Mouse (Mus musculus): ENCODE measurements around the gene Rnf115. TPM values are rescaled to one million over a fixed set of nuclear protein-coding genes. Genes with fewer than 3 reads are reported as not detected.

Gene Rnf115
- total and polyA plus RNA-seq, 2 experiments from 2014 or later: 59.6 to 76.5 TPM

DNA sequence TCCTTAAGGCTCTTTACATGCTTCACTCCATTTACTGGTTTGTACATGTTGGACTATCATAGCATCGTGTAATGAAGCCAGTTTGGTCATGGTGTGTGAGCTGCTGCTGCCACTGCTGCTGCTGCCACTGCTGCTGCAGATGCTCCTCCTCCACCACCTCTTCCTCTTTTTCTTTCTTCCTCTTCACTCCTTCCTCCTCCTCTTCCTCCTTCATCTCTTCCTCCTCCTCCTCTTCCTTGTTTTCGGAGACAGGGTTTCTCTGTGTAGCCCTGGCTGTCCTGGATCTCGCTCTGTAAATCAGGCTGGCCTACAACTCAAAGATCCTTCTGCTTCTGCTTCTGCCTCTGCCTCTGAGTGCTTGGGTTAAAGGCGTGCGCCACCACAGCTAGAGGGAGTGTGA, 42.5 kb downstream of the Rnf115 start:
- no peaks in the 10 kb centered on the region for H3K4me1 ChIP-seq (ENCODE audit: insufficient read depth, low read length)
- DNase-seq (ENCODE audit: low spot score) (no peak), ATAC-seq (ENCODE audit: low FRiP score) (no peak)
- no peaks in the 10 kb centered on the region for H3K36me3 ChIP-seq (ENCODE audit: insufficient read depth, low read length)
- H3K4me3 ChIP-seq (ENCODE audit: low read depth, low read length): no peak overlapping the region
- TF ChIP-seq CTCF (IDR thresholded peaks at IDR 0.05): no peak
- no peak overlapping the region for H3K4me2 ChIP-seq (ENCODE audit: low read depth, low read length, poor library complexity, severe bottlenecking)
- H3K27ac ChIP-seq (ENCODE audit: low read depth, low read length): no peak overlapping the region
- H3K27me3 ChIP-seq (ENCODE audit: insufficient read depth, low read length): no peaks in the 10 kb centered on the region
- H3K9ac ChIP-seq (replicated peaks; ENCODE audit: low read length, poor library complexity, severe bottlenecking): no peak overlapping the region
- no peaks in the 10 kb centered on the region for H3K9me3 ChIP-seq (ENCODE audit: low read length)
- 94% methylated on average over 5 of the region's 5 CpGs for WGBS

GRCm38 (mm10) chr3:96772949-96773348, 45.5 kb downstream of the Rnf115 start:
- 55% methylated on average over 1 of the region's 1 CpGs for WGBS
- no peak for ATAC-seq (ENCODE audit: low FRiP score)
- Histone ChIP-seq H3K27me3 (ENCODE audit: insufficient read depth, low read length) (no peaks in the 10 kb centered on the region), H3K4me2 (ENCODE audit: low read depth, low read length, poor library complexity, severe bottlenecking) (no peak overlapping the region), H3K4me1 (ENCODE audit: insufficient read depth, low read length) (no peaks in the 10 kb centered on the region), H3K9ac (replicated peaks; ENCODE audit: low read length, poor library complexity, severe bottlenecking) (no peak overlapping the region), H3K4me3 (ENCODE audit: low read depth, low read length) (no peak overlapping the region), H3K9me3 (ENCODE audit: low read length) (no peaks in the 10 kb centered on the region), H3K27ac (ENCODE audit: low read depth, low read length) (no peak overlapping the region), H3K36me3 (ENCODE audit: insufficient read depth, low read length) (no peaks in the 10 kb centered on the region)
- TF ChIP-seq CTCF (IDR thresholded peaks at IDR 0.05): no peak; the same call in 1 of the 2 replicates
- DNase-seq (ENCODE audit: low spot score): no peak

- no peak for DNase-seq (ENCODE audit: low spot score)
- no peak for ATAC-seq (ENCODE audit: low FRiP score)
- H3K36me3 ChIP-seq (ENCODE audit: insufficient read depth, low read length): no peaks in the 10 kb centered on the region
- H3K27me3 ChIP-seq (ENCODE audit: insufficient read depth, low read length): no peaks in the 10 kb centered on the region
- no peak overlapping the region for H3K4me3 ChIP-seq (ENCODE audit: low read depth, low read length)
- no peak overlapping the region for H3K4me2 ChIP-seq (ENCODE audit: low read depth, low read length, poor library complexity, severe bottlenecking)
- no peak overlapping the region for H3K27ac ChIP-seq (ENCODE audit: low read depth, low read length)
- no peak overlapping the region for H3K9ac ChIP-seq (replicated peaks; ENCODE audit: low read length, poor library complexity, severe bottlenecking)
- no peak for TF ChIP-seq CTCF (IDR thresholded peaks at IDR 0.05)
- WGBS: 84% methylated on average over 3 of the region's 3 CpGs
- no peaks in the 10 kb centered on the region for H3K9me3 ChIP-seq (ENCODE audit: low read length)
- H3K4me1 ChIP-seq (ENCODE audit: insufficient read depth, low read length): no peaks in the 10 kb centered on the region
These were observed 49.7 kb downstream of the Rnf115 start for GRCm38 (mm10) chr3:96777120-96777519.

DNA sequence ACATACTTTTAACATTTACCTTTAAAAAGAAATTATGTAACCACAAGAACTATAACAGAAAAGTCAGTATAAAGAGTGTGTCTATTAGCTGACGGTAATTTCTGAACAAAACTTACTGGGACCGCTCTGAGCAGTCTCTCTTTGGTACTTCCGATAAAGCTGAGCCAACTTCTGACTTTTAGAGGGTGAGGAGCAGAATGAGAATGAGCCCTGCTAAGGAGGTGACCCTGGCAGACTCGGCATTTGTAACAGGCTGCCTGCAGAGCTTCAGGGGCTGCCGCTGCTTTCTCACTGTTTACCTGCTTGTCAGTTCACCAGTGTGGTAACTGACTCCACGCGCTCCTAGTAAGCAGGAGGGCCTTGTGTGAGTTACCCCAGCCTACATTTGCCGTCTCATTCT, 54.8 kb downstream of the Rnf115 start:
- ATAC-seq (ENCODE audit: low FRiP score): no peak
- peak; percentile 51 for DNase-seq (ENCODE audit: low spot score)
- no peak overlapping the region for H3K27ac ChIP-seq (ENCODE audit: low read depth, low read length)

GRCm38 (mm10) chr3:96787784-96788183, 60.3 kb downstream of the Rnf115 start:
- no peak overlapping the region for H3K9ac ChIP-seq (replicated peaks; ENCODE audit: low read length, poor library complexity, severe bottlenecking)
- ATAC-seq (ENCODE audit: low FRiP score) (no peak), DNase-seq (ENCODE audit: low spot score) (no peak)
- H3K4me3 ChIP-seq (ENCODE audit: low read depth, low read length): no peak overlapping the region
- H3K36me3 ChIP-seq (ENCODE audit: insufficient read depth, low read length): peaks cover 22% of the 10 kb centered on the region
- 88% methylated on average over 1 of the region's 1 CpGs for WGBS
- no peaks in the 10 kb centered on the region for H3K4me1 ChIP-seq (ENCODE audit: insufficient read depth, low read length)
- H3K4me2 ChIP-seq (ENCODE audit: low read depth, low read length, poor library complexity, severe bottlenecking): no peak overlapping the region
- no peak for TF ChIP-seq CTCF (IDR thresholded peaks at IDR 0.05)
- H3K27me3 ChIP-seq (ENCODE audit: insufficient read depth, low read length): no peaks in the 10 kb centered on the region
- no peaks in the 10 kb centered on the region for H3K9me3 ChIP-seq (ENCODE audit: low read length)
- no peak overlapping the region for H3K27ac ChIP-seq (ENCODE audit: low read depth, low read length)

More for the DNA sequence above, 54.8 kb downstream of the Rnf115 start:
- no peaks in the 10 kb centered on the region for H3K4me1 ChIP-seq (ENCODE audit: insufficient read depth, low read length)
- H3K36me3 ChIP-seq (ENCODE audit: insufficient read depth, low read length): peaks cover 11% of the 10 kb centered on the region; the same call in 1 of the 2 replicates
- H3K27me3 ChIP-seq (ENCODE audit: insufficient read depth, low read length): no peaks in the 10 kb centered on the region
- WGBS: 60% methylated on average over 8 of the region's 8 CpGs
- no peak overlapping the region for H3K4me2 ChIP-seq (ENCODE audit: low read depth, low read length, poor library complexity, severe bottlenecking)
- H3K9ac ChIP-seq (replicated peaks; ENCODE audit: low read length, poor library complexity, severe bottlenecking): no peak overlapping the region
- TF ChIP-seq CTCF (IDR thresholded peaks at IDR 0.05): no peak
- no peak overlapping the region for H3K4me3 ChIP-seq (ENCODE audit: low read depth, low read length)
- H3K9me3 ChIP-seq (ENCODE audit: low read length): no peaks in the 10 kb centered on the region

DNA sequence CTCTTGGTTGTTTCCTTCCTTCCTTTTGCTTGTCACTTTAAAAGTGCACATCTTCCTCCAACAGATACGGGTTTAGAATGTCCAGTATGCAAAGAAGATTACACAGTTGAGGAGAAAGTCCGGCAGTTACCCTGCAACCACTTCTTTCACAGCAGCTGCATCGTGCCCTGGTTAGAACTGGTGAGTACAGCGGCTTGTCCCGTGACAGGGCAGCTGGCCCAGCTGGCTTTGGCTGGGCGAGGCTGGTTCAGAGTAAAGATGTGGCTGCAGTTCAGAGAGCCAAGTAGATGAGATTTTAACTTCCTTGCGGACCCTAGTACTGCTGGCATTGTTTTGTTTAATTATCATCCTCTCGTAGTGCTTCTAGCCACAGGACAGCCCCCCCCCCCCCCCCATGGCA, 61.0 kb downstream of the Rnf115 start:
- DNase-seq (ENCODE audit: low spot score): no peak
- no peak for ATAC-seq (ENCODE audit: low FRiP score)
- H3K9me3 ChIP-seq (ENCODE audit: low read length): no peaks in the 10 kb centered on the region
- H3K27me3 ChIP-seq (ENCODE audit: insufficient read depth, low read length): no peaks in the 10 kb centered on the region
- peaks cover 22% of the 10 kb centered on the region for H3K36me3 ChIP-seq (ENCODE audit: insufficient read depth, low read length)
- TF ChIP-seq CTCF (IDR thresholded peaks at IDR 0.05): no peak
- no peak overlapping the region for H3K4me3 ChIP-seq (ENCODE audit: low read depth, low read length)
- no peak overlapping the region for H3K4me2 ChIP-seq (ENCODE audit: low read depth, low read length, poor library complexity, severe bottlenecking)
- 84% methylated on average over 8 of the region's 8 CpGs for WGBS
- H3K4me1 ChIP-seq (ENCODE audit: insufficient read depth, low read length): no peaks in the 10 kb centered on the region
- H3K9ac ChIP-seq (replicated peaks; ENCODE audit: low read length, poor library complexity, severe bottlenecking): no peak overlapping the region
- H3K27ac ChIP-seq (ENCODE audit: low read depth, low read length): no peak overlapping the region
